Mouse (Mus musculus) neural tube, embryonic 14.5 days (tissue): ENCODE results near the gene Cd320. TPM values are rescaled to one million over a fixed set of nuclear protein-coding genes. Genes with fewer than 3 reads are reported as not detected.
"Not testable (repeated sequence)": the region's sequence is repeated elsewhere in the genome, so short reads cannot be mapped to it uniquely, and the experiment has no call there.

Experiments used
- ATAC-seq: fragments of 200-750 bp; cut with Nextera tagmentation; 2 replicates; pipeline ENCODE4 v1.8.0; 2017; ENCODE audit warnings: low read depth, mild to moderate bottlenecking, moderate TSS enrichment, moderate library complexity
- H3K27ac ChIP-seq: fragments of 300-500 bp; sonication (generic); 2 replicates; pipeline ENCODE4 v1.5.1; 2014; ENCODE audit warnings: low read depth, mild to moderate bottlenecking, control low read depth, low read length, moderate library complexity, mixed read lengths
- H3K27me3 ChIP-seq: fragments of 300-500 bp; sonication (generic); 2 replicates; pipeline ENCODE4 v1.6.1; 2014; ENCODE audit warnings: low read length; ENCODE audit not compliant: control insufficient read depth, insufficient read depth
- H3K36me3 ChIP-seq: fragments of 300-500 bp; sonication (generic); 2 replicates; pipeline ENCODE4 v1.6.1; 2014; ENCODE audit warnings: low read length, mixed read lengths; ENCODE audit not compliant: control insufficient read depth, insufficient read depth
- H3K4me1 ChIP-seq: fragments of 300-500 bp; sonication (generic); 2 replicates; pipeline ENCODE4 v1.6.1; 2014; ENCODE audit warnings: low read length; ENCODE audit not compliant: control insufficient read depth, insufficient read depth
- H3K4me2 ChIP-seq: fragments of 300-500 bp; sonication (generic); 2 replicates; pipeline ENCODE4 v1.6.1; 2014; ENCODE audit warnings: mild to moderate bottlenecking, low read depth, low read length, control low read depth
- H3K4me3 ChIP-seq: fragments of 300-500 bp; sonication (generic); 2 replicates; pipeline ENCODE4 v1.5.1; 2014; ENCODE audit warnings: low read depth, low read length, control low read depth, mixed read lengths
- H3K9ac ChIP-seq: fragments of 300-500 bp; sonication (generic); replicated peaks from 2 replicates; pipeline ENCODE4 v1.6.1; 2014; ENCODE audit warnings: low read depth, mild to moderate bottlenecking, control low read depth, low read length, mixed read lengths
- H3K9me3 ChIP-seq: fragments of 300-500 bp; sonication (generic); 2 replicates; pipeline ENCODE4 v1.6.1; 2016; ENCODE audit warnings: low read length; ENCODE audit not compliant: control insufficient read depth
- WGBS: fragments of 180-500 bp; shearing (Covaris S2); extraction: QIAGEN DNeasy Blood & Tissue Kit; methylation state at CpG from one replicate; pipeline ENCODE4 v1.1.7; 2014; 5-methylcytosine and 5-hydroxymethylcytosine counted together
- polyA plus RNA-seq: library from polyadenylated mRNA; unstranded; fragments of >200 nt; fragmentation: Nextera tagmentation; extraction: Ambion mirVana; gene quantifications from 2 replicates; pipeline ENCODE4 v1.2.1, GENCODE M21; 2014

The Cd320 gene
- polyA plus RNA-seq, 1 experiment from 2014 or later, result 52.1 TPM

GRCm38 (mm10) chr17:33822436-33822959 lies 20.4 kb upstream of the Cd320 start:
- Histone ChIP-seq H3K9me3 (no peaks in the 10 kb centered on the region), H3K4me2 (peak overlapping the region; percentile 95; the same call in 1 of the 2 replicates), H3K27ac (no peak overlapping the region), H3K27me3 (no peaks in the 10 kb centered on the region), H3K4me1 (peaks cover 24% of the 10 kb centered on the region), H3K9ac (no peak overlapping the region), H3K4me3 (no peak overlapping the region), H3K36me3 (peaks cover 28% of the 10 kb centered on the region; the same call in 1 of the 2 replicates)
- 90% methylated on average over 1 of the region's 1 CpGs for WGBS
- ATAC-seq, result no peak

DNA sequence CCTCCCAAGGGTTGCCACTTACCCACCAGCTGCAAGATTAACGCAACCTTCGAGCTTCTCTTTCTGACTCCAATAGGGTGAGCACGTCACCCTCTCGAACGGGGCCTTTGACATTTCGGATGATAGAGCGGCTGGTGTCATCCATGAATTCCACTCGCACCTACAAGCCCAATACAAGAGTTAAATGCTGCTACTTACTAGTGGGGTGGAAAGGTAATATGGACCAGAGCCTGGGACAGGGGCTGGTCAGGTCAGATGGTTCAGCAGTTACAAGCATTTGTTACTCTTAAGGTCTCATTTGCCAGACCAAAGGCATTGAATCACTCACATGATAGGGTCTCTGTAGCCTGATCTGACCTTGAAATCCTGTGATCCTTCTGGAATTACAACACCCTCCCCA lies 19.7 kb upstream of the Cd320 start:
- 90% methylated on average over 8 of the region's 8 CpGs for WGBS
- ATAC-seq, H3K27ac ChIP-seq: not testable (repeated sequence)

DNA sequence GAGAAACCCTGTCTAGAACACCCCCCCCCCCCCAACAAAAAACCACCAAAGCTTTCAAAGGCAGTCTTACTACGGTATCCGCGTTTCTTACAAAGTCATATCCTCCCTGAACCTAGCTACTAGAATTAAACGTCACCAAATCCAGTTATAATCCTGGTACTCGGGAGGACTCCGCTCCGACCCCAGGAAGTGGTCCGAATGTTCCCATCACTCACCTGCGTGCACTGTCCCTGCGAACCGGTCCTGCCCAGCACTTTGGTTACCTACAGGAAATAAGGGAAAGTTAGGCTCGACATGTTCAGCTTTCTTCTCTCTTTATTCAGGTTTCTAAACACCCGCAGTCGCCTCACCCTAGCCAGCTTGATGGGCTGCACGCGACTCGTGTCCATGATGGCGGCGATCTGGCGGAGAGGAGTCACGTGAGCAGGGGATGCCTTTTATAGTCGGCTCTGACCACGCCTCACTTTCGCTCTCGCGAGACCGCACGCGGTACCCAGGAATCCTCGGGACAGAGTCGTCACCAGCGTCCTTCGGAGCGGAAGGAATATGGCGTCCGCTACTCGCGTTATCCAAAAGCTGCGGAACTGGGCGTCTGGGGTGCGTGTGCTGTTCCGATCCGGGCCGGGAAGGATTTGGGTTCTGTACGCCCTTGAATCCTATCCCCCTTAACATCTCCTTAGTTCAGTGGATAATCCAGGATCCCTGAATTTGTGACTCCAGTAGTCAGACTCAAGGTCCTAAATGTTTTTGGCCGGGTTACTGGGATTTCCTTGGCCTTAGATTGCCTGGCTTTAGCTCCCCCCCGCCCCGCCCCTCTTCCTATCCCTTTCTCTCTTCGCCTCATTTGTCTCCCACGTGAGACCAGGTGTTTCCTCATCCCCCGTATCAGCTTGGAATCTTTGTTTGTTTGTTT lies 18.6 kb upstream of the Cd320 start, which contains the start of the genes Rps28 and Ndufa7:
Gene Rps28 (minus strand): TSS at position 479 of the 913 bp plus-strand sequence.
Gene Ndufa7 (plus strand): TSS at position 489 of the 913 bp plus-strand sequence.
- Histone ChIP-seq H3K9me3 (no peaks in the 10 kb centered on the region), H3K4me1 (peaks cover 16% of the 10 kb centered on the region), H3K4me2 (peak within 1 kb of the TSS; percentile 95), H3K27ac (peak within 1 kb of the TSS; percentile 91), H3K9ac (peak within 1 kb of the TSS; percentile 80), H3K36me3 (peaks cover 28% of the 10 kb centered on the region; the same call in 1 of the 2 replicates), H3K4me3 (peak within 1 kb of the TSS; percentile 76), H3K27me3 (no peaks in the 10 kb centered on the region)
- under 1% methylated on average over 51 of the region's 51 CpGs for WGBS
- peak; percentile 94 for ATAC-seq

More for the DNA sequence above, 19.7 kb upstream of the Cd320 start:
- H3K9me3 ChIP-seq, H3K27me3 ChIP-seq: not testable (repeated sequence)
- H3K36me3 ChIP-seq, result peaks cover 28% of the 10 kb centered on the region; the same call in 1 of the 2 replicates
- H3K4me2 ChIP-seq, result peak overlapping the region; percentile 95
- H3K4me1 ChIP-seq, result peaks cover 19% of the 10 kb centered on the region
- peak overlapping the region; percentile 80 for H3K9ac ChIP-seq
- peak overlapping the region; percentile 76 for H3K4me3 ChIP-seq

DNA sequence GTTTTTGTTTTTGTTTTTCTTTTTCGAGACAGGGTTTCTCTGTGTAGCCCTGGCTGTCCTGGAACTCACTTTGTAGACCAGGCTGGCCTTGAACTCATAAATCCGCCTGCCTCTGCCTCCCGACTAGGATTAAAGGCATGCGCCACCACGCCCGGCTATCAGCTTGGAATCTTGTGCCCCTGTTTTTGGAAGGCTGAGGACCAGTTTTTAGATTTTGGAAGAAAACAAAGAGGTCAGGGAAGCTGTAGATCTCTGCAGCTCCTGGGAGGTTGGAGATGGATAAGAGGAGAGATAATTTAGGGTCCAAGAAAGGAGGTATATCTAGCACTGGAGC lies 17.9 kb upstream of the Cd320 start:
- peaks cover 30% of the 10 kb centered on the region; the same call in 1 of the 2 replicates for H3K36me3 ChIP-seq
- not testable (repeated sequence) for H3K27me3 ChIP-seq, ATAC-seq, H3K9me3 ChIP-seq
- 5% methylated on average over 6 of the region's 6 CpGs for WGBS
- peak overlapping the region; percentile 76 for H3K9ac ChIP-seq
- H3K4me1 ChIP-seq, result peaks cover 16% of the 10 kb centered on the region
- H3K4me2 ChIP-seq, result peak overlapping the region; percentile 74
- H3K4me3 ChIP-seq, result peak overlapping the region; percentile 76
- peak overlapping the region; percentile 91 for H3K27ac ChIP-seq

GRCm38 (mm10) chr17:33825462-33825861 lies 17.4 kb upstream of the Cd320 start:
- Histone ChIP-seq H3K36me3 (peaks cover 31% of the 10 kb centered on the region; the same call in 1 of the 2 replicates), H3K27me3 (no peaks in the 10 kb centered on the region), H3K4me2 (peak overlapping the region; percentile 74), H3K9ac (no peak overlapping the region), H3K27ac (no peak overlapping the region), H3K9me3 (no peaks in the 10 kb centered on the region), H3K4me1 (peaks cover 16% of the 10 kb centered on the region), H3K4me3 (peak overlapping the region; percentile 76)
- 91% methylated on average over 8 of the region's 8 CpGs for WGBS
- ATAC-seq, result no peak

GRCm38 (mm10) chr17:33826850-33827249 lies 16.0 kb upstream of the Cd320 start:
- H3K4me2 ChIP-seq, result no peak overlapping the region
- no peak overlapping the region for H3K4me3 ChIP-seq
- H3K9me3 ChIP-seq, result no peaks in the 10 kb centered on the region
- peaks cover 24% of the 10 kb centered on the region for H3K36me3 ChIP-seq
- no peaks in the 10 kb centered on the region for H3K27me3 ChIP-seq
- WGBS, result 0% methylated on average over 3 of the region's 3 CpGs
- no peak overlapping the region for H3K27ac ChIP-seq
- H3K9ac ChIP-seq, result no peak overlapping the region
- ATAC-seq, result no peak
- H3K4me1 ChIP-seq, result peaks cover 16% of the 10 kb centered on the region

GRCm38 (mm10) chr17:33828892-33829291 lies 14.0 kb upstream of the Cd320 start:
- no peaks in the 10 kb centered on the region for H3K9me3 ChIP-seq
- H3K4me2 ChIP-seq, result no peak overlapping the region
- no peak overlapping the region for H3K9ac ChIP-seq
- WGBS, result 61% methylated on average over 2 of the region's 2 CpGs
- no peak overlapping the region for H3K4me3 ChIP-seq
- ATAC-seq, result no peak
- H3K4me1 ChIP-seq, result peaks cover 8% of the 10 kb centered on the region
- no peak overlapping the region for H3K27ac ChIP-seq
- H3K27me3 ChIP-seq, result no peaks in the 10 kb centered on the region
- H3K36me3 ChIP-seq, result peaks cover 21% of the 10 kb centered on the region

DNA sequence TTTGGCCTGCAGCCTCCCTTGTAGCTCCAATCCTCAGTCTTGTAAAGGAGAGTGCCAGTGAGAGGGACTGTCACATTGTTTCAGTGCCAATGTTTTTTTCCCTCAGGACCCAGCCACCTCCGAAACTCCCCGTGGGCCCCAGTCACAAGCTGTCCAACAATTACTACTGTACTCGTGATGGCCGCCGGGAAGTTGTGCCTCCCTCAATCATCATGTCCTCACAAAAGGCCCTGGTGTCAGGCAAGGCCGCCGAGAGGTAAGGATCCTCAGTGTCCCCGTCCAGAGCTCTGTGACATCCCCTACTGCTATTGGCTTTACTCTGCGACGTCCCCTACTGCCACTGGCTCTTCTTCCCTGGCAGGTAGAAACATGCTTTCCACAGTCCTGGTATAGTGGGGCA lies 13.3 kb upstream of the Cd320 start:
- H3K4me3 ChIP-seq, result no peak overlapping the region
- H3K9me3 ChIP-seq, result no peaks in the 10 kb centered on the region
- H3K27ac ChIP-seq, result no peak overlapping the region
- H3K9ac ChIP-seq, result no peak overlapping the region
- ATAC-seq, result no peak
- 89% methylated on average over 10 of the region's 10 CpGs for WGBS
- H3K27me3 ChIP-seq, result no peaks in the 10 kb centered on the region
- peaks cover 26% of the 10 kb centered on the region for H3K36me3 ChIP-seq
- H3K4me2 ChIP-seq, result no peak overlapping the region
- peaks cover 8% of the 10 kb centered on the region for H3K4me1 ChIP-seq

- no peak for ATAC-seq
- Histone ChIP-seq H3K36me3 (peaks cover 14% of the 10 kb centered on the region), H3K9ac (peak overlapping the region; percentile 25; the same call in 1 of the 2 replicates), H3K9me3 (no peaks in the 10 kb centered on the region), H3K27me3 (no peaks in the 10 kb centered on the region), H3K4me1 (peaks cover 13% of the 10 kb centered on the region), H3K4me3 (0 out of 2 replicates have a peak overlapping the region, but pooled peaks have one; percentile 61), H3K4me2 (peak overlapping the region; percentile 87), H3K27ac (no peak overlapping the region)
- 46% methylated on average over 1 of the region's 1 CpGs for WGBS
Measured at GRCm38 (mm10) chr17:33844196-33844595, 1.3 kb downstream of the Cd320 start.
